Mouse (Mus musculus) forebrain, embryonic 14.5 days (tissue): ENCODE measurements at regions not wholly inside any gene's neighbourhood (a gene's known extent, or its start where the extent isn't known, plus 50 kb on each side); places are given as distances from the start of the nearest gene placed in this dataset.

Source experiments
- ATAC-seq: fragments of 200-750 bp; cut with Nextera tagmentation; 2 replicates; pipeline ENCODE4 v1.8.0; 2017; ENCODE audit warnings: mild to moderate bottlenecking, moderate library complexity
- DNase-seq: peaks from one replicate; pipeline ENCODE4 v3.0.0-alpha.2; 2015; ENCODE audit warnings: low spot score
- H3K27ac ChIP-seq: fragments of 300-500 bp; sonication (generic); 2 replicates; pipeline ENCODE4 v1.5.1; 2014; ENCODE audit warnings: low read depth, mild to moderate bottlenecking, control low read depth, low read length, moderate library complexity
- H3K27me3 ChIP-seq: fragments of 300-500 bp; sonication (generic); replicated peaks from 2 replicates; pipeline ENCODE4 v1.6.1; 2014; ENCODE audit warnings: low read length, control low read depth, mixed read lengths; ENCODE audit not compliant: control insufficient read depth, insufficient read depth
- H3K36me3 ChIP-seq: fragments of 300-500 bp; sonication (generic); 2 replicates; pipeline ENCODE4 v1.6.1; 2014; ENCODE audit warnings: low read length, control low read depth; ENCODE audit not compliant: control insufficient read depth, insufficient read depth
- H3K4me1 ChIP-seq: fragments of 300-500 bp; sonication (generic); 2 replicates; pipeline ENCODE4 v1.6.1; 2014; ENCODE audit warnings: antibody characterized with exemption, low read length, control low read depth; ENCODE audit not compliant: control insufficient read depth, insufficient read depth
- H3K4me2 ChIP-seq: fragments of 300-500 bp; sonication (generic); 2 replicates; pipeline ENCODE4 v1.6.1; 2014; ENCODE audit warnings: mild to moderate bottlenecking, control low read depth, low read length
- H3K4me3 ChIP-seq: fragments of 300-500 bp; sonication (generic); 2 replicates; pipeline ENCODE4 v1.5.1; 2014; ENCODE audit warnings: low read depth, low read length, control low read depth
- H3K9ac ChIP-seq: fragments of 300-500 bp; sonication (generic); 2 replicates; pipeline ENCODE4 v1.6.1; 2014; ENCODE audit warnings: mild to moderate bottlenecking, low read length, control low read depth, moderate library complexity
- H3K9me3 ChIP-seq: fragments of 300-500 bp; sonication (generic); replicated peaks from 2 replicates; pipeline ENCODE4 v1.6.1; 2016; ENCODE audit warnings: low read length, control low read depth, mixed read lengths; ENCODE audit not compliant: control insufficient read depth
- WGBS: fragments of 180-500 bp; shearing (Covaris S2); extraction: QIAGEN DNeasy Blood & Tissue Kit; methylation state at CpG from one replicate; pipeline ENCODE4 v1.1.7; 2014; 5-methylcytosine and 5-hydroxymethylcytosine counted together

- peak; percentile 18 for DNase-seq
- Histone ChIP-seq H3K9ac (no peak overlapping the region), H3K9me3 (no peaks in the 10 kb centered on the region), H3K27me3 (0 out of 2 replicates have a peak, but pooled peaks cover 4% of the 10 kb centered on the region), H3K4me3 (no peak overlapping the region), H3K36me3 (no peaks in the 10 kb centered on the region), H3K27ac (no peak overlapping the region), H3K4me2 (no peak overlapping the region), H3K4me1 (peaks cover 5% of the 10 kb centered on the region; the same call in 1 of the 2 replicates)
- 13% methylated on average over 5 of the region's 5 CpGs for WGBS
- ATAC-seq = no peak
Observed at GRCm38 (mm10) chr2:79527529-79527928, 70.9 kb upstream of the Cerkl start.

DNA sequence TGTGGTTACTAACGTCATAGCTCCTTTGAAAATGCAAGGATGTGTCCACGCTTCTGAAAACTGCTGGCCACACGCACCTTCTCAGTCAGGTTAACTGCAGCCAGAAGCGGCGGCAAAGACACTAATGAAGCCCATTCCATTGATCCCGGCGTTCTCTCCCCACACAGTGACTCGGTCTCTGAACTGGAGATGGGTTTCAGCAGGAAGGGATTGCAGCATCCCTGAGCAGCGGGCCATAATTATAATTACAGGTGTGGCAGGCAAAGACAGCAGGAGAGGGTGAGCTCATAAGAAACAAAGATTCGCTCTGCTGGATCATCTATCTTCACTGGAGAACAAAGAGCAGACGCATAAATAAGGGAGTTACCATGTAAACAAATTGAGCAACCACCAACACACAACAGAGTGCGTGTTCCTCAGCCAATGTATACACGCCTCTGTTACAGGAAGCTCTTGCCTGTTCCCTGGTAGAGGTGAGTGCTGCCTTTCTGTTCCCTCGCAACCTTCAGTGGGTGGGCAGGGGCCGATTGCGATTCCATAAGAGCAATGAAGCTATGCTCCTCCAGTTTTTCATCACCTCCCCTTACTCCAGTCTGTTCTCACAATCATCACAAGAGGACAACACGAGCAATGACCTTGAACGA, 71.9 kb upstream of the Cerkl start:
- no peak overlapping the region for H3K9ac ChIP-seq
- H3K36me3 ChIP-seq = no peaks in the 10 kb centered on the region
- 38% methylated on average over 18 of the region's 18 CpGs for WGBS
- no peak overlapping the region for H3K27ac ChIP-seq
- peak; percentile 17 for DNase-seq
- no peaks in the 10 kb centered on the region for H3K9me3 ChIP-seq
- peaks cover 5% of the 10 kb centered on the region; the same call in 1 of the 2 replicates for H3K4me1 ChIP-seq
- H3K4me2 ChIP-seq = no peak overlapping the region
- no peak overlapping the region for H3K4me3 ChIP-seq
- ATAC-seq = peak; percentile 50
- 0 out of 2 replicates have a peak, but pooled peaks cover 4% of the 10 kb centered on the region for H3K27me3 ChIP-seq

- Histone ChIP-seq H3K4me1 (peaks cover 5% of the 10 kb centered on the region; the same call in 1 of the 2 replicates), H3K27ac (no peak overlapping the region), H3K36me3 (no peaks in the 10 kb centered on the region), H3K27me3 (0 out of 2 replicates have a peak, but pooled peaks cover 4% of the 10 kb centered on the region), H3K9ac (no peak overlapping the region), H3K9me3 (no peaks in the 10 kb centered on the region), H3K4me3 (no peak overlapping the region), H3K4me2 (no peak overlapping the region)
- ATAC-seq (no peak), DNase-seq (no peak)
- 4% methylated on average over 2 of the region's 2 CpGs for WGBS
Observed at GRCm38 (mm10) chr2:79529185-79529584, 72.6 kb upstream of the Cerkl start.

DNA sequence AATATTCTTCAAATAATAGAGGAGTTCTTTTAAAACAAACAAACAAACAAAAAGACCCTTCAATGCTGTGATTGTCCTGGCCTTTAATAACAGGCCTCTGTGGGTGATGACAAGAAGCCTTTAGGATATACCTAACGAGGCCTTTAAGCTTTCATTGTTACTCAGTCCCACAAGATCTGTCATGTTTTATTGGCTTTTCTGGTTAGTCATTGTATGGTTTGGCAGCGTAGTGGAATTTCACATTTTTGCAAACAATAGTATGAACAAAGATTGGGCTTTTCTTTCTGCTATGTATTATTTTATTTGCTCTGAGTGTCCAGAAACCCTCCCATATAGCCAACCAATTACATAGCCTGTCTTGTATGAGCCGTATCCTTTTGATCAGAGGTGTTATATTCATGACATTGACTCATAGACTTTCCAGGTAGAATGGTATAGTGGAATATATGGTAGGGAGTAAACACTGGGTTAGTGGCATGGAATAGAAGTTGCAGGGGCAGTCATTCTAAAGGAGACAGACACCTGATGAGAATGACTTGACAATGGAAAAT, 76.1 kb upstream of the Cerkl start:
- ATAC-seq = no peak
- no peak for DNase-seq

GRCm38 (mm10) chr2:79537126-79537875, 80.7 kb upstream of the Cerkl start:
- Histone ChIP-seq H3K4me2 (no peak overlapping the region), H3K27ac (no peak overlapping the region), H3K9ac (no peak overlapping the region), H3K4me3 (no peak overlapping the region), H3K9me3 (no peaks in the 10 kb centered on the region), H3K27me3 (no peaks in the 10 kb centered on the region), H3K4me1 (no peaks in the 10 kb centered on the region), H3K36me3 (no peaks in the 10 kb centered on the region)
- no peak for ATAC-seq
- 82% methylated on average over 5 of the region's 5 CpGs for WGBS
- no peak for DNase-seq

More for the DNA sequence above, 76.1 kb upstream of the Cerkl start:
- WGBS = 51% methylated on average over 3 of the region's 3 CpGs
- H3K27me3 ChIP-seq = 0 out of 2 replicates have a peak, but pooled peaks cover 4% of the 10 kb centered on the region
- no peak overlapping the region for H3K4me3 ChIP-seq
- no peaks in the 10 kb centered on the region for H3K36me3 ChIP-seq
- peaks cover 5% of the 10 kb centered on the region; the same call in 1 of the 2 replicates for H3K4me1 ChIP-seq
- H3K4me2 ChIP-seq = no peak overlapping the region
- H3K9ac ChIP-seq = no peak overlapping the region
- H3K9me3 ChIP-seq = no peaks in the 10 kb centered on the region
- H3K27ac ChIP-seq = no peak overlapping the region

DNA sequence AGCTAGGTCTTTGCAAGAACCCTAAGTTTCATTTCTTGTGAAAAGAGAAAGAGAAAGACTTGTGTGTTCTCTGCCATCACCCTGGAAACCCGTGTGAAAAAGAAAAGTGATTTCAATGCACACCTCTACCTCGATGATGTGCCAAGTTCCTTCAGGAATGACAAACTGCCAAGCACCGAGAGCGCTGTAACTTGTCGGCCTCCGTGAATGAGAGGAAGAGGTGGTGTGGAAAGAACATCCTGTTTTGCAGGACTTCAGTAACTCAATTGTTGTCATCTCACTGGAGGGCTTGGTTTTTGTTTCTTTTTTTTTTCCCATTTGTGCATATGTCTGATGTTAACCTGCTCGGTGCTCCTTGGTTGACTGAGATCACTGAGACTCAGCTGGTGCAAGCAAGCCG, 83.8 kb upstream of the Cerkl start:
- H3K4me3 ChIP-seq = no peak overlapping the region
- DNase-seq (no peak), ATAC-seq (no peak)
- H3K9me3 ChIP-seq = no peaks in the 10 kb centered on the region
- H3K4me1 ChIP-seq = no peaks in the 10 kb centered on the region
- H3K9ac ChIP-seq = no peak overlapping the region
- H3K4me2 ChIP-seq = no peak overlapping the region
- 90% methylated on average over 8 of the region's 8 CpGs for WGBS
- no peaks in the 10 kb centered on the region for H3K36me3 ChIP-seq
- H3K27ac ChIP-seq = no peak overlapping the region
- H3K27me3 ChIP-seq = no peaks in the 10 kb centered on the region

- H3K4me3 ChIP-seq = no peak overlapping the region
- DNase-seq (no peak), ATAC-seq (no peak)
- 69% methylated on average over 6 of the region's 6 CpGs for WGBS
- no peak overlapping the region for H3K27ac ChIP-seq
- no peaks in the 10 kb centered on the region for H3K4me1 ChIP-seq
- H3K9me3 ChIP-seq = no peaks in the 10 kb centered on the region
- H3K27me3 ChIP-seq = no peaks in the 10 kb centered on the region
- H3K36me3 ChIP-seq = no peaks in the 10 kb centered on the region
- no peak overlapping the region for H3K4me2 ChIP-seq
- H3K9ac ChIP-seq = no peak overlapping the region
Observed at GRCm38 (mm10) chr2:79542191-79542980, 85.8 kb upstream of the Cerkl start.

DNA sequence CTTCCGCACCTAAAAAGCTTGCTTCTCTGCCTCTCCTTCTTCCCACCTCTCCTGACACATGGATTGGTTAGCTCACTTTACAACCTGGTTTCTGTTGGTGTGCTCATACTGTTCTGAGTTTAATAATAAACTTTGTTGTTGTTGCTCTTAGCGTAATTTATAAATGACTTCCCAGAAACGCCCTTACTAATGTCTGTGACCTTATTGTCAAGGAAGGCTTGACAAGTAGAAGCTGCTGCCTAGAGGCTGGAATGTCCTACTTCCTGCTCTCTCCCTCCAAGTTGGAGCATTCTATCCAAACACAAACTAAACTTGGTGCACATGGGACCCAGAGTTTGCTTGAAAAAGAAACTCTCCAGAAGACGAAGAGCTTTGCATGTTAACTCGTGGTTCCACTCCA, 86.9 kb upstream of the Cerkl start:
- Histone ChIP-seq H3K4me1 (no peaks in the 10 kb centered on the region), H3K27me3 (no peaks in the 10 kb centered on the region), H3K4me2 (no peak overlapping the region), H3K4me3 (no peak overlapping the region), H3K9ac (no peak overlapping the region), H3K36me3 (no peaks in the 10 kb centered on the region), H3K9me3 (no peaks in the 10 kb centered on the region), H3K27ac (no peak overlapping the region)
- DNase-seq (no peak), ATAC-seq (no peak)
- WGBS = 91% methylated on average over 5 of the region's 5 CpGs
